Mouse (Mus musculus): ENCODE measurements around the gene Fcna. TPM values are rescaled to one million over a fixed set of nuclear protein-coding genes. Genes with fewer than 3 reads are reported as not detected.

The Fcna gene
- polyA plus RNA-seq, 1 experiment from 2014 or later: 4.6 TPM

- H3K4me1 ChIP-seq (ENCODE audit: control insufficient read depth, insufficient read depth, low read depth, low read length): no peaks in the 10 kb centered on the region
- 83% methylated on average over 4 of the region's 4 CpGs for WGBS
- ATAC-seq: no peak
- no peaks in the 10 kb centered on the region for H3K27me3 ChIP-seq (replicated peaks; ENCODE audit: control insufficient read depth, insufficient read depth, low read length)
- no peaks in the 10 kb centered on the region for H3K36me3 ChIP-seq (ENCODE audit: control insufficient read depth, insufficient read depth, low read length)
- no peak overlapping the region for H3K27ac ChIP-seq (ENCODE audit: low read depth, low read length)
- no peak overlapping the region for H3K4me2 ChIP-seq (ENCODE audit: low read length)
- H3K9me3 ChIP-seq (ENCODE audit: control insufficient read depth, low read length): no peaks in the 10 kb centered on the region
- H3K4me3 ChIP-seq (ENCODE audit: low read length): no peak overlapping the region
- H3K9ac ChIP-seq (ENCODE audit: low read depth, low read length): no peak overlapping the region
Observed at GRCm38 (mm10) chr2:25656691-25657090, 28.9 kb upstream of the Fcna start.

DNA sequence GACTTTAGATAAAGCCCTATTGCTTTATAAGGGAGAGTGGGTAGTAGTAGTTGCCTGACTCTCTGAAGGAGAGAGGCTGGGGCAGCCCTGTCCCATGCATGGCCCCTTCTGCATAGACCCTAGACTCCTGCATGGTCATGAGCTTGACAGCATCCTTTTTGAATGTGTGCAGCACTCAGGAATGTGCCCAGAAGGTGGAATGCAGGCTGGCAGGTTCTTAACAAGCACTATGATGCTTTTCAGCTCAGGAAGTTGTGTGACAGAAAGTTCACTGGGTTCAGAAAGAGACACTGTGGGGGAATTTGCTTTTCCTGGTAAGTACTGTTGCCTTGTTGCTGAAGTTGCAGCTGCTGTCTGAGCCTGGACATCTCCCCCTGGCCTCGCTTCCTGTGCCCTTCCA lies 26.7 kb upstream of the Fcna start:
- H3K4me3 ChIP-seq (ENCODE audit: low read length): no peak overlapping the region
- H3K36me3 ChIP-seq (ENCODE audit: control insufficient read depth, insufficient read depth, low read length): no peaks in the 10 kb centered on the region
- no peak for ATAC-seq
- no peaks in the 10 kb centered on the region for H3K27me3 ChIP-seq (replicated peaks; ENCODE audit: control insufficient read depth, insufficient read depth, low read length)
- H3K9me3 ChIP-seq (ENCODE audit: control insufficient read depth, low read length): no peaks in the 10 kb centered on the region
- H3K9ac ChIP-seq (ENCODE audit: low read depth, low read length): no peak overlapping the region
- no peak overlapping the region for H3K4me2 ChIP-seq (ENCODE audit: low read length)
- WGBS: 62% methylated on average over 1 of the region's 1 CpGs
- H3K27ac ChIP-seq (ENCODE audit: low read depth, low read length): no peak overlapping the region
- no peaks in the 10 kb centered on the region for H3K4me1 ChIP-seq (ENCODE audit: control insufficient read depth, insufficient read depth, low read depth, low read length)

DNA sequence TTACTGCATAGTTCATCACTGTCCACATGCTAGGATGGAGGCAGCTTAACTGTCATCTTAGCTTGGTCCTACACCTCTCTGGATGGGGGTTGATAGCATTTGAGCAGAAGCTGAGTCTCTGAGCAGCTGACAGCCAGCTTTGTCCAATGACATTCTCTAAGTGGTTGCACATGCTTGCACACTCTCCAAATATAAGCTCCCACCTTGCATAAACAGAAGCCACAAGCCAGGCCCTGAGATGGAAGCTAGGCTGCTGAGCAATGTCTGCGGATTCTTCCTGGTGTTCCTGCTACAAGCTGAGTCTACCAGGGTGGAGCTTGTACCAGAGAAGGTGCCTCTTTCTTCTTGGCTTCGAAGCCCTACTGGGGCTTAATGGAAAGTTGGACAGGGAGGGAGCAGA lies 25.1 kb upstream of the Fcna start, which contains the start of gene Lcn8:
Lcn8 (plus strand) TSS at position 219 of the 400 bp plus-strand sequence.
- Histone ChIP-seq H3K4me2 (ENCODE audit: low read length) (no peak within 1 kb of the TSS), H3K36me3 (ENCODE audit: control insufficient read depth, insufficient read depth, low read length) (no peaks in the 10 kb centered on the region), H3K27me3 (replicated peaks; ENCODE audit: control insufficient read depth, insufficient read depth, low read length) (no peaks in the 10 kb centered on the region), H3K27ac (ENCODE audit: low read depth, low read length) (no peak within 1 kb of the TSS), H3K9ac (ENCODE audit: low read depth, low read length) (no peak within 1 kb of the TSS), H3K4me1 (ENCODE audit: control insufficient read depth, insufficient read depth, low read depth, low read length) (no peaks in the 10 kb centered on the region), H3K9me3 (ENCODE audit: control insufficient read depth, low read length) (no peaks in the 10 kb centered on the region), H3K4me3 (ENCODE audit: low read length) (no peak within 1 kb of the TSS)
- 82% methylated on average over 2 of the region's 2 CpGs for whole genome bisulfite sequencing
- ATAC-seq: no peak

GRCm38 (mm10) chr2:25639890-25640289 lies 12.1 kb upstream of the Fcna start:
- H3K4me2 ChIP-seq (ENCODE audit: low read length): no peak overlapping the region
- no peak overlapping the region for H3K4me3 ChIP-seq (ENCODE audit: low read length)
- no peak for ATAC-seq
- WGBS: 16% methylated on average over 6 of the region's 6 CpGs
- no peaks in the 10 kb centered on the region for H3K36me3 ChIP-seq (ENCODE audit: control insufficient read depth, insufficient read depth, low read length)
- no peak overlapping the region for H3K27ac ChIP-seq (ENCODE audit: low read depth, low read length)
- no peaks in the 10 kb centered on the region for H3K9me3 ChIP-seq (ENCODE audit: control insufficient read depth, low read length)
- no peaks in the 10 kb centered on the region for H3K4me1 ChIP-seq (ENCODE audit: control insufficient read depth, insufficient read depth, low read depth, low read length)
- H3K9ac ChIP-seq (ENCODE audit: low read depth, low read length): no peak overlapping the region
- no peaks in the 10 kb centered on the region for H3K27me3 ChIP-seq (replicated peaks; ENCODE audit: control insufficient read depth, insufficient read depth, low read length)

- ATAC-seq: no peak
- H3K4me1 ChIP-seq (ENCODE audit: control insufficient read depth, insufficient read depth, low read depth, low read length): no peaks in the 10 kb centered on the region
- H3K9me3 ChIP-seq (ENCODE audit: control insufficient read depth, low read length): no peaks in the 10 kb centered on the region
- 43% methylated on average over 1 of the region's 1 CpGs for WGBS
- H3K9ac ChIP-seq (ENCODE audit: low read depth, low read length): no peak overlapping the region
- no peak overlapping the region for H3K27ac ChIP-seq (ENCODE audit: low read depth, low read length)
- no peak overlapping the region for H3K4me3 ChIP-seq (ENCODE audit: low read length)
- H3K36me3 ChIP-seq (ENCODE audit: control insufficient read depth, insufficient read depth, low read length): no peaks in the 10 kb centered on the region
- H3K4me2 ChIP-seq (ENCODE audit: low read length): no peak overlapping the region
- H3K27me3 ChIP-seq (replicated peaks; ENCODE audit: control insufficient read depth, insufficient read depth, low read length): no peaks in the 10 kb centered on the region
Observed at GRCm38 (mm10) chr2:25634046-25634445, 6.2 kb upstream of the Fcna start.

GRCm38 (mm10) chr2:25633616-25634015 lies 5.8 kb upstream of the Fcna start:
- WGBS: 86% methylated on average over 3 of the region's 3 CpGs
- H3K27ac ChIP-seq (ENCODE audit: low read depth, low read length): no peak overlapping the region
- no peaks in the 10 kb centered on the region for H3K36me3 ChIP-seq (ENCODE audit: control insufficient read depth, insufficient read depth, low read length)
- no peak overlapping the region for H3K9ac ChIP-seq (ENCODE audit: low read depth, low read length)
- H3K9me3 ChIP-seq (ENCODE audit: control insufficient read depth, low read length): no peaks in the 10 kb centered on the region
- no peak overlapping the region for H3K4me2 ChIP-seq (ENCODE audit: low read length)
- ATAC-seq: no peak
- H3K27me3 ChIP-seq (replicated peaks; ENCODE audit: control insufficient read depth, insufficient read depth, low read length): no peaks in the 10 kb centered on the region
- H3K4me1 ChIP-seq (ENCODE audit: control insufficient read depth, insufficient read depth, low read depth, low read length): no peaks in the 10 kb centered on the region
- no peak overlapping the region for H3K4me3 ChIP-seq (ENCODE audit: low read length)

DNA sequence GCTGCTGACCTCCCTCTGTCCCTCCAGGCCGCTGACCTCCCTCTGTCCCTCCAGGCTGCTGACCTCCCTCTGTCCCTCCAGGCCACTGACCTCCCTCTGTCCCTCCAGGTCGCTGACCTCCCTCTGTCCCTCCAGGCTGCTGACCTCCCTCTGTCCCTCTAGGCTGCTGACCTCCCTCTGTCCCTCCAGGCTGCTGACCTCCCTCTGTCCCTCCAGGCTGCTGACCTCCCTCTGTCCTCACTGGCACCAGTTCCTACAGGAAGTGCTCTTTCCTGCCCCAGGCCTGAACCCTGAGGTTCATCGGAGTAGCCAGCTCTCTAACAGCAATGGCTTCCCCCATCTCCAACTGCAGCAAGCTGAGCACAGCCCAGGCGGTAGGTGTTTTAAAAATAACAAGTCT lies 908 bp upstream of the Fcna start:
- WGBS: 42% methylated on average over 4 of the region's 4 CpGs
- H3K27ac ChIP-seq (ENCODE audit: low read depth, low read length): no peak overlapping the region
- H3K4me2 ChIP-seq (ENCODE audit: low read length): no peak overlapping the region
- ATAC-seq: no peak
- no peaks in the 10 kb centered on the region for H3K27me3 ChIP-seq (replicated peaks; ENCODE audit: control insufficient read depth, insufficient read depth, low read length)
- no peak overlapping the region for H3K9ac ChIP-seq (ENCODE audit: low read depth, low read length)
- H3K9me3 ChIP-seq (ENCODE audit: control insufficient read depth, low read length): no peaks in the 10 kb centered on the region
- no peaks in the 10 kb centered on the region for H3K36me3 ChIP-seq (ENCODE audit: control insufficient read depth, insufficient read depth, low read length)
- no peaks in the 10 kb centered on the region for H3K4me1 ChIP-seq (ENCODE audit: control insufficient read depth, insufficient read depth, low read depth, low read length)
- no peak overlapping the region for H3K4me3 ChIP-seq (ENCODE audit: low read length)

GRCm38 (mm10) chr2:25625986-25626385 lies 1.8 kb downstream of the Fcna start:
- H3K9me3 ChIP-seq (ENCODE audit: control insufficient read depth, low read length): no peaks in the 10 kb centered on the region
- no peaks in the 10 kb centered on the region for H3K27me3 ChIP-seq (replicated peaks; ENCODE audit: control insufficient read depth, insufficient read depth, low read length)
- H3K4me3 ChIP-seq (ENCODE audit: low read length): no peak overlapping the region
- no peak for ATAC-seq
- WGBS: 47% methylated on average over 5 of the region's 5 CpGs
- H3K9ac ChIP-seq (ENCODE audit: low read depth, low read length): no peak overlapping the region
- no peak overlapping the region for H3K27ac ChIP-seq (ENCODE audit: low read depth, low read length)
- H3K4me1 ChIP-seq (ENCODE audit: control insufficient read depth, insufficient read depth, low read depth, low read length): peaks cover 7% of the 10 kb centered on the region
- H3K4me2 ChIP-seq (ENCODE audit: low read length): no peak overlapping the region
- H3K36me3 ChIP-seq (ENCODE audit: control insufficient read depth, insufficient read depth, low read length): no peaks in the 10 kb centered on the region

- no peaks in the 10 kb centered on the region for H3K9me3 ChIP-seq (ENCODE audit: control insufficient read depth, low read length)
- H3K9ac ChIP-seq (ENCODE audit: low read depth, low read length): peak within 1 kb of the TSS; percentile 78
- H3K4me1 ChIP-seq (ENCODE audit: control insufficient read depth, insufficient read depth, low read depth, low read length): peaks cover 10% of the 10 kb centered on the region
- H3K36me3 ChIP-seq (ENCODE audit: control insufficient read depth, insufficient read depth, low read length): no peaks in the 10 kb centered on the region
- H3K27me3 ChIP-seq (replicated peaks; ENCODE audit: control insufficient read depth, insufficient read depth, low read length): peaks cover 8% of the 10 kb centered on the region
- WGBS: 6% methylated on average over 34 of the region's 34 CpGs
- ATAC-seq: peak; percentile 95
- H3K4me3 ChIP-seq (ENCODE audit: low read length): peak within 1 kb of the TSS; percentile 63
- H3K4me2 ChIP-seq (ENCODE audit: low read length): peak within 1 kb of the TSS; percentile 89
- H3K27ac ChIP-seq (ENCODE audit: low read depth, low read length): peak within 1 kb of the TSS; percentile 74
Observed at GRCm38 (mm10) chr2:25621229-25622200, 6.3 kb downstream of the Fcna start, which contains the start of gene Tmem141. Tmem141 (minus strand) TSS chr2:25622005.

All from hindbrain, embryonic 16.5 days (tissue).